Mouse (Mus musculus): ENCODE data around the gene Cfap161. TPM values are rescaled to one million over a fixed set of nuclear protein-coding genes. Genes with fewer than 3 reads are reported as not detected.

Gene Cfap161
- polyA plus RNA-seq, 1 experiment, result 0.18 TPM

DNA sequence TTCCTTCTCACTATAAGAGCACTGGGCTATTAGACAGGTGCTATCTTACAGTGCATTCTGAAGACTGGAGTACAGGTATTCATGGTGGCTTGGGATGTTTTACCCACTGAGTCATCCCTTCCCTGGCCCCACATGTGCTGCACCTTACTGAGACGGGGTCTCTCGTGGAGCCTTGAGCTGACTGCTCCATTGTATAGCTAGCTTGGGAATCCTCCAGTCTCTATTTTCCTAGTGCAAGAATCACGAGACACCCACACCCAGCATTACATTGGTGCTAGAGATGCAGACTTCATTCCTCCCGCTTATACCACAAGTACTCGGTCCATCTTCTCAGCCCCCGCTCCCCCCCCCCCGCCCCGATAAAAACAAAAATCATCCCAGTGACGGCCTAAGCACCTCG is 17.9 kb upstream of the Cfap161 start:
- DNase-seq, result no peak
- Histone ChIP-seq H3K27ac (ENCODE audit: control insufficient read depth, insufficient read depth, low read length) (no peak overlapping the region), H3K36me3 (ENCODE audit: control insufficient read depth, insufficient read depth, low read length) (no peaks in the 10 kb centered on the region), H3K4me3 (ENCODE audit: control insufficient read depth, insufficient read depth, low read length) (no peak overlapping the region), H3K27me3 (ENCODE audit: control insufficient read depth, insufficient read depth, low read length) (no peaks in the 10 kb centered on the region), H3K4me1 (replicated peaks; ENCODE audit: control insufficient read depth, insufficient read depth, low read length) (0 out of 2 replicates have a peak, but pooled peaks cover 3% of the 10 kb centered on the region)
- 95% methylated on average over 10 of the region's 10 CpGs for whole genome bisulfite sequencing
- no peak for TF ChIP-seq CTCF (IDR thresholded peaks at IDR 0.05; ENCODE audit: borderline replicate concordance, control insufficient read depth, extremely low read depth, insufficient read depth, low read length, poor library complexity)
- no peak for TF ChIP-seq POLR2A (IDR thresholded peaks at IDR 0.05; ENCODE audit: control insufficient read depth, extremely low read depth, insufficient read depth, low read length, poor library complexity)

DNA sequence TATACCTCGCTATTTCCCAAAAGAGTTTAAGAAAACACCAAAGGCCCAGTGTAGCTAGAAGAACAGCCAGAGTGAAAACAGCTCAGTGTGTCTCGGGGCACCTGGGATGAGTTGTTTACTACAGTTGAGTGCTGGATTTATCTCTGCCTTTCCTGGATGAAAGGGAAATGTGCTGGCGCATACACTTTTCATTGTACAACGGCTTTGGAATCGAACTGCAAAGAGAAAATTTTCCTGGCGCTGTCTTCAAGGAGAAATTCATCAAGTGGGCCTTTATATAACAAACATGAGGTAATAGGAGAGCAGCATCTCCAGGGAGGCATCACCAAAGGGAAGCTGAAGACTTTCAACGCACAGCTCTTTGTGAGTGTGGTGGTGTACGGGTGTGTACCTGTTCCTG is 17.2 kb upstream of the Cfap161 start:
- no peak for TF ChIP-seq CTCF (IDR thresholded peaks at IDR 0.05; ENCODE audit: borderline replicate concordance, control insufficient read depth, extremely low read depth, insufficient read depth, low read length, poor library complexity)
- TF ChIP-seq POLR2A (IDR thresholded peaks at IDR 0.05; ENCODE audit: control insufficient read depth, extremely low read depth, insufficient read depth, low read length, poor library complexity), result no peak
- Histone ChIP-seq H3K27ac (ENCODE audit: control insufficient read depth, insufficient read depth, low read length) (no peak overlapping the region), H3K36me3 (ENCODE audit: control insufficient read depth, insufficient read depth, low read length) (no peaks in the 10 kb centered on the region), H3K4me3 (ENCODE audit: control insufficient read depth, insufficient read depth, low read length) (no peak overlapping the region), H3K27me3 (ENCODE audit: control insufficient read depth, insufficient read depth, low read length) (no peaks in the 10 kb centered on the region), H3K4me1 (replicated peaks; ENCODE audit: control insufficient read depth, insufficient read depth, low read length) (0 out of 2 replicates have a peak, but pooled peaks cover 3% of the 10 kb centered on the region)
- DNase-seq, result no peak
- WGBS, result 94% methylated on average over 8 of the region's 8 CpGs

DNA sequence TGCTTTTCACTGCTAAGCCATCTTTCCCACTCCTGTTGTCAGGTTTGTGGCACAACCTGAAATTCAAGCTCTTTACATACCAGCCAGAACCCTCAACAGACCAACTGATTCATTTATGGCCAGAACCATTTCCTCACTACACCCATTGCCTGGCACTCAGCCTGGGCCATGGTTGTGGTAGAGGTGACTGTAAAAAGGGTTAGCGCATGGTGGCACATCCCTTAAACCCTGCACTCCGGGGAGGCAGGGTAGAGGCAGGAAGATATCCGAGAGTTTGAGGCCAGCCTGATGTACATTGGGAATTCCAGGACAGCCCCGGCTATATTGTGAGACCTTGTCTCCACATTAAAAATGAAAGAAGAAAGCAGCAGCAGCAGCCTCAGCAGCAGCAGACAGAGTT is 16.8 kb upstream of the Cfap161 start:
- H3K4me1 ChIP-seq (replicated peaks; ENCODE audit: control insufficient read depth, insufficient read depth, low read length), result 0 out of 2 replicates have a peak, but pooled peaks cover 3% of the 10 kb centered on the region
- DNase-seq, result no peak
- no peaks in the 10 kb centered on the region for H3K36me3 ChIP-seq (ENCODE audit: control insufficient read depth, insufficient read depth, low read length)
- H3K27me3 ChIP-seq (ENCODE audit: control insufficient read depth, insufficient read depth, low read length), result no peaks in the 10 kb centered on the region
- no peak overlapping the region for H3K27ac ChIP-seq (ENCODE audit: control insufficient read depth, insufficient read depth, low read length)
- 91% methylated on average over 4 of the region's 4 CpGs for WGBS
- H3K4me3 ChIP-seq (ENCODE audit: control insufficient read depth, insufficient read depth, low read length), result no peak overlapping the region
- no peak for TF ChIP-seq POLR2A (IDR thresholded peaks at IDR 0.05; ENCODE audit: control insufficient read depth, extremely low read depth, insufficient read depth, low read length, poor library complexity)
- no peak for TF ChIP-seq CTCF (IDR thresholded peaks at IDR 0.05; ENCODE audit: borderline replicate concordance, control insufficient read depth, extremely low read depth, insufficient read depth, low read length, poor library complexity)

DNA sequence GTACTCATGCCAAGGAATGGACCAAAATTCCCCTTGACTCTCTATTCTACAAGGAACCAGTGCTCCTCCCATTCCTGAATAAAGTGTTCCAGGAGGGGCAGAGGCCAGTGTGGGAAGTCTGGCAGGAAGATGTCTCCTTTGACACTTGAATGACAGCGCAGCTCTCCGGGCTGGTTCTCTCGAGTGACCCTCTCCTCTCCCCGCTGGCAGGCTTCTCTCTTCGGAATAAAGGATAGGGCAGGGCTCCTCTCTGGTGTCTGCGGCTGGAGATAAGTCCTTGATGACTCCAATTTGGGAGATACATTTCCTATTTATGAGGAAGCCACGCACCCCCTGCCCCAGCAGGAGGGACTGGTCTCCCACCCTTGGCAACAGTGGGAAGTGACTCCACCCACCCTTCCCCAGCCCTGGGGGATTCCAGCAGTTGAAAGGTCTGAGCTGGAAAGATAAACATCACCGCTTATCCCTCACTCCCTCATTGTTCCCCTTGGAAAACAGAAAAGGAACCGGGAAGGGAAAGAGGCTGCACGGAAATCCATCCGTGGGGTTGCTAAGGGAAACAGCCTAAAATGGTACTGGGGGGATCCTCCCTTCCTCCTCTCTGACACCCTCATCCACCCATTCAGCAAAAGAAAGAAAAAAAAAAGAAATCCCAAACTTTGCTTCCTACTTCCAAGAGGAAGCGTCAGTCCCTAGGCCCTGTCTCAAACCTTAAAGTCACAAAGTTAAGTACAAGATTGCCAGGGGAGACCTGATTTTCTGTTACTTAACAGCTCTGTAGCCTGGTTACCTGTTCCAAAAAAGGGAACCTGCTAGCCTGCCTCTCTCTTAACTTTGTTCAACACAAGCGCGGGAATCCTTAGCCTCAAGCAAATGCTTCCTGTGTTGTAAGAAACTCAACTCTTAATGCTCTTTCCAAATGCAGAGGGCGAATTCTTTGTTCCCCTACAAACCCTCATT is 15.7 kb upstream of the Cfap161 start:
- no peak for DNase-seq
- WGBS, result 48% methylated on average over 15 of the region's 15 CpGs
- H3K36me3 ChIP-seq (ENCODE audit: control insufficient read depth, insufficient read depth, low read length), result no peaks in the 10 kb centered on the region
- TF ChIP-seq POLR2A (IDR thresholded peaks at IDR 0.05; ENCODE audit: control insufficient read depth, extremely low read depth, insufficient read depth, low read length, poor library complexity), result no peak
- TF ChIP-seq CTCF (IDR thresholded peaks at IDR 0.05; ENCODE audit: borderline replicate concordance, control insufficient read depth, extremely low read depth, insufficient read depth, low read length, poor library complexity), result no peak
- 0 out of 2 replicates have a peak, but pooled peaks cover 3% of the 10 kb centered on the region for H3K4me1 ChIP-seq (replicated peaks; ENCODE audit: control insufficient read depth, insufficient read depth, low read length)
- no peak overlapping the region for H3K4me3 ChIP-seq (ENCODE audit: control insufficient read depth, insufficient read depth, low read length)
- H3K27me3 ChIP-seq (ENCODE audit: control insufficient read depth, insufficient read depth, low read length), result no peaks in the 10 kb centered on the region
- H3K27ac ChIP-seq (ENCODE audit: control insufficient read depth, insufficient read depth, low read length), result no peak overlapping the region

DNA sequence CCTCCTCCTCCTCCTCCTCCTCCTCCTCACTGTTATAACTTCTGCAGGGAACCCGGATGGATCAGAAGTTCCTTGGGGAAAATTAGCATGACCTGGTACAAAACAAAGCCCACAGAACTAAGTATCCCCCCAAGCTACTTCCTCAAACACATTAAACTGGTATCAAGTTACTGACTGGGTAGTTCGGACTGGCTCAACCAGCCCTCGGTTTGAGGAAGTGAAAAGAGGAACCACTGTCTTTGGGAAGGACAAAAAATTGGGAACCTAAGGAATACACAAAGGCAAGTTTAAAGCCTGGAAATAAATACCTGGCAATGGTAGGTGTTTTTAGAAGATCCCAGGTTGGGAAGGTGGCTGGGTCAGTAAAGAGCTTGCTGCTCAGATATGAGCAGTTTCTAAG is 15.0 kb upstream of the Cfap161 start:
- 13% methylated on average over 3 of the region's 3 CpGs for WGBS
- H3K4me3 ChIP-seq (ENCODE audit: control insufficient read depth, insufficient read depth, low read length), result no peak overlapping the region
- TF ChIP-seq POLR2A (IDR thresholded peaks at IDR 0.05; ENCODE audit: control insufficient read depth, extremely low read depth, insufficient read depth, low read length, poor library complexity), result no peak
- no peak for TF ChIP-seq CTCF (IDR thresholded peaks at IDR 0.05; ENCODE audit: borderline replicate concordance, control insufficient read depth, extremely low read depth, insufficient read depth, low read length, poor library complexity)
- H3K4me1 ChIP-seq (replicated peaks; ENCODE audit: control insufficient read depth, insufficient read depth, low read length), result 0 out of 2 replicates have a peak, but pooled peaks cover 3% of the 10 kb centered on the region
- no peaks in the 10 kb centered on the region for H3K27me3 ChIP-seq (ENCODE audit: control insufficient read depth, insufficient read depth, low read length)
- DNase-seq, result no peak
- no peak overlapping the region for H3K27ac ChIP-seq (ENCODE audit: control insufficient read depth, insufficient read depth, low read length)
- H3K36me3 ChIP-seq (ENCODE audit: control insufficient read depth, insufficient read depth, low read length), result no peaks in the 10 kb centered on the region

DNA sequence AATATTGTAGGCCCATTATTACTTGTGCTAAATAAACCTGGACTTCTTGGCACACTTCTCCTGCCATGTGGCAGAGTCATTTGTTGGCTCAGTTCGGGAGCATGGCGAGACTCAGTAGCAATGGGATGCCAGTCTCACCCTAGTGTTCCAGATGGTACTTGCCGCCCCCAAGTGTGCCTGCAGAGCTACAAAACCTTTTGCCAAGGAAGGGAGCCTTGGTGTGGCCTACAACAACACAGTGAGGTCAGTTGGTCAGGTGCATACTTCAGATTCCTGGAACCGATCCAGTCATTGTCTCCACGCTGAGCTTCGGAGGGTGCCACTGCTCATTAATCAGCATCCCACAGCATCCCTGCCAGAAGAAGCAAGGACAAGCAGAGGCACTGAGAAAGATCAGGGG is 14.4 kb upstream of the Cfap161 start:
- no peak for DNase-seq
- H3K4me1 ChIP-seq (replicated peaks; ENCODE audit: control insufficient read depth, insufficient read depth, low read length), result 0 out of 2 replicates have a peak, but pooled peaks cover 2% of the 10 kb centered on the region
- WGBS, result 85% methylated on average over 6 of the region's 6 CpGs

More for the DNA sequence above, 14.4 kb upstream of the Cfap161 start:
- TF ChIP-seq CTCF (IDR thresholded peaks at IDR 0.05; ENCODE audit: borderline replicate concordance, control insufficient read depth, extremely low read depth, insufficient read depth, low read length, poor library complexity) (no peak), POLR2A (IDR thresholded peaks at IDR 0.05; ENCODE audit: control insufficient read depth, extremely low read depth, insufficient read depth, low read length, poor library complexity) (no peak)
- Histone ChIP-seq H3K4me3 (ENCODE audit: control insufficient read depth, insufficient read depth, low read length) (no peak overlapping the region), H3K27ac (ENCODE audit: control insufficient read depth, insufficient read depth, low read length) (no peak overlapping the region), H3K36me3 (ENCODE audit: control insufficient read depth, insufficient read depth, low read length) (no peaks in the 10 kb centered on the region), H3K27me3 (ENCODE audit: control insufficient read depth, insufficient read depth, low read length) (no peaks in the 10 kb centered on the region)

Measured in thymus, adult 2 months (tissue).